ENCODE assay signal across 8 mouse cellular contexts in the genomic region with DNA sequence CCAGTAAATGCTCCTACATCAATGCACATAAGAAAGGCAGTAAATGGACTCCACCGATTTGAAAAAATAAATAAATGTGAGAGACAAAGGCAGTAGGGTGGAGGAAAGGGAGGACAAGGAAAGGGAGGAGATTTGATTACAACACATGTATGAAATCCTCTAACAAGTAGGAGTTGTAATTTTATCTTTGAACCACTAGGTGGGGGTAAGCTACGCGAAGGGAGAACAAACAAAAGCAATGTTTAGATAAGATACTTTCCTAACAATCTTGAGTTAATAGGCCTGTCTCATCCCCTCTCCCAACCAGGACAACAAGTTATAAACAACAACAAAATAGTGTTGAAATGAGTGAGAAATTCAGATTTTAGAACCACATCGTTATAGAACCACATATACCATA. TPM values are rescaled to one million over a fixed set of nuclear protein-coding genes. Genes with fewer than 3 reads are reported as not detected.
DNase-seq lines count a peak whose midpoint lies in the region; ATAC-seq and TF ChIP-seq lines count a peak whose summit lies in the region.

No protein-coding gene starts in this region.

- no peaks in the 10 kb centered on the region for H3K4me1 ChIP-seq in liver, embryonic 14.5 days (replicated peaks; ENCODE audit: control insufficient read depth in 2 of 2, insufficient read depth in 2 of 2, low read length in 1 of 2)
- H3K4me1 ChIP-seq in liver, embryonic 11.5 days (replicated peaks; ENCODE audit: control insufficient read depth, insufficient read depth, low read length), result no peaks in the 10 kb centered on the region

- no peaks in the 10 kb centered on the region for H3K36me3 ChIP-seq in liver, embryonic 14.5 days (replicated peaks; ENCODE audit: control insufficient read depth, insufficient read depth, low read depth)
- no peaks in the 10 kb centered on the region for H3K36me3 ChIP-seq in liver, embryonic 11.5 days (ENCODE audit: control insufficient read depth, insufficient read depth, low read length)

- no peak for TF ChIP-seq EP300 in liver, embryonic 14.5 days (IDR thresholded peaks at IDR 0.05; ENCODE audit: low read depth)

- H3K4me2 ChIP-seq in liver, embryonic 14.5 days (ENCODE audit: low read depth), result no peak overlapping the region
- no peak overlapping the region for H3K4me2 ChIP-seq in liver, embryonic 11.5 days

- H3K9me3 ChIP-seq in liver, embryonic 14.5 days (ENCODE audit: control insufficient read depth, low read length), result no peaks in the 10 kb centered on the region
- no peaks in the 10 kb centered on the region for H3K9me3 ChIP-seq in liver, embryonic 11.5 days (ENCODE audit: control insufficient read depth, low read length)

- H3K4me3 ChIP-seq in liver, embryonic 14.5 days (ENCODE audit: insufficient read depth in 1 of 2, low read depth in 2 of 2, low read length in 2 of 2), result no peak overlapping the region
- H3K4me3 ChIP-seq in liver, embryonic 11.5 days (ENCODE audit: low read depth, low read length), result no peak overlapping the region

- peak; percentile 42; the same call in 1 of the 2 replicates for TF ChIP-seq CTCF in liver, embryonic 14.5 days (IDR thresholded peaks at IDR 0.05; ENCODE audit: low read depth)

- WGBS in liver, embryonic 14.5 days (ENCODE audit: insufficient replicate concordance), result 9% methylated on average over 4 of the region's 4 CpGs
- 8% methylated on average over 4 of the region's 4 CpGs for WGBS in liver, embryonic 11.5 days

- no peak overlapping the region for H3K27ac ChIP-seq in liver, embryonic 14.5 days
- H3K27ac ChIP-seq in liver, embryonic 11.5 days (ENCODE audit: low read depth, low read length), result no peak overlapping the region

- H3K27me3 ChIP-seq in liver, embryonic 14.5 days (ENCODE audit: control insufficient read depth, insufficient read depth, low read length), result no peaks in the 10 kb centered on the region
- no peaks in the 10 kb centered on the region for H3K27me3 ChIP-seq in liver, embryonic 11.5 days (replicated peaks; ENCODE audit: control insufficient read depth, insufficient read depth, low read length)

- H3K9ac ChIP-seq in liver, embryonic 14.5 days (replicated peaks), result no peak overlapping the region
- no peak overlapping the region for H3K9ac ChIP-seq in liver, embryonic 11.5 days (ENCODE audit: low read depth, low read length)

- ATAC-seq in CD4-positive, CD25-positive, alpha-beta regulatory T cell, adult 4 months, result no peak
- no peak for ATAC-seq in liver, embryonic 14.5 days (ENCODE audit: insufficient read depth)
- no peak for ATAC-seq in liver, embryonic 11.5 days (replicated peaks; ENCODE audit: low FRiP score)

- DNase-seq in CD4-positive, CD25-positive, alpha-beta regulatory T cell, adult 2 months (ENCODE audit: low read depth, low spot score), result peak; percentile 31
- DNase-seq in liver, embryonic 14.5 days (ENCODE audit: low read depth in 3 of 3, low spot score in 3 of 3), result no peak
- no peak for DNase-seq in liver, embryonic 11.5 days (ENCODE audit: low spot score)
- DNase-seq in cerebellum, postnatal 10 days, result peak; percentile 3 to 38
- DNase-seq in naive thymus-derived CD4-positive, alpha-beta T cell, adult 2 months (ENCODE audit: low read depth), result peak; percentile 13
- DNase-seq in urinary bladder, postnatal 36 days (ENCODE audit: low spot score in 2 of 2), result no peak
- DNase-seq in yolk sac, embryonic 10.5 days (ENCODE audit: low spot score), result no peak

RNA-seq across cellular contexts. Expression of a gene that starts 36.7 kb away (rescaled TPM):
- not detected for polyA plus RNA-seq in CD4-positive, CD25-positive, alpha-beta regulatory T cell, adult 4 months (2017; shearing (Covaris generic))
- polyA plus RNA-seq in liver, embryonic 14.5 days (2012; rRNA removed), result 0.02 and 0.08 TPM in 2 replicates
- polyA plus RNA-seq in liver, embryonic 14.5 days (2014; fragmentation: Nextera tagmentation; extraction: Ambion mirVana), result not detected in 2 replicates
- 0.64 and 0.90 TPM in 2 replicates for polyA plus RNA-seq in liver, embryonic 11.5 days (2014; fragmentation: Nextera tagmentation; extraction: Ambion mirVana)

Comparison
In these comparisons a context has a peak if more than half of its experiments do, and no peak if none do; other contexts are left out.
1. DNase-seq: peak in CD4-positive, CD25-positive, alpha-beta regulatory T cell, adult 2 months (single experiment), cerebellum, postnatal 10 days (2 of 2) and naive thymus-derived CD4-positive, alpha-beta T cell, adult 2 months (single experiment); none in liver, embryonic 14.5 days (0 of 3), liver, embryonic 11.5 days (single experiment), urinary bladder, postnatal 36 days (0 of 2) and yolk sac, embryonic 10.5 days (single experiment).